Mouse (Mus musculus) C2C12 (cell line): ENCODE measurements around the gene Il1r2. TPM values are rescaled to one million over a fixed set of nuclear protein-coding genes. Genes with fewer than 3 reads are reported as not detected.

ENCODE experiments used
- H3K27me3 ChIP-seq: one replicate; pipeline ENCODE4 v1.6.1; 2011; ENCODE audit not compliant: control insufficient read depth, insufficient read depth, insufficient read length
- H3K36me3 ChIP-seq: one replicate; pipeline ENCODE4 v1.6.1; 2011; ENCODE audit not compliant: control insufficient read depth, insufficient read depth
- H3K4me3 ChIP-seq: one replicate; pipeline ENCODE4 v1.5.1; 2011; ENCODE audit warnings: mild to moderate bottlenecking, control low read depth; ENCODE audit not compliant: poor library complexity, insufficient read depth, severe bottlenecking
- H3K79me2 ChIP-seq: one replicate; pipeline ENCODE4 v1.6.1; 2011; ENCODE audit not compliant: control insufficient read depth, insufficient read depth
- H3K79me3 ChIP-seq: one replicate; pipeline ENCODE4 v1.6.1; 2011; ENCODE audit warnings: low read depth, control low read depth
- H3ac ChIP-seq: one replicate; pipeline ENCODE3; 2011; ENCODE audit warnings: low read depth; ENCODE audit not compliant: control insufficient read depth, insufficient read length
- CEBPB ChIP-seq: IDR thresholded peaks from one replicate; pipeline ENCODE4 v1.6.1; 2011; ENCODE audit warnings: low read depth, mild to moderate bottlenecking, control low read depth, moderate library complexity
- CTCF ChIP-seq: IDR thresholded peaks from one replicate; pipeline ENCODE4 v1.5.1; 2011; ENCODE audit not compliant: control insufficient read depth, insufficient read depth, insufficient read length
- FOSL1 ChIP-seq: IDR thresholded peaks from one replicate; pipeline ENCODE4 v1.8.0; 2011; ENCODE audit warnings: mild to moderate bottlenecking, low read length; ENCODE audit not compliant: poor library complexity, insufficient read depth, severe bottlenecking
- MAX ChIP-seq: IDR thresholded peaks from one replicate; pipeline ENCODE4 v1.6.1; 2011; ENCODE audit warnings: mild to moderate bottlenecking, control low read depth
- MYOD1 ChIP-seq: IDR thresholded peaks from one replicate; pipeline ENCODE4 v1.6.1; 2011; ENCODE audit warnings: low read depth; ENCODE audit not compliant: control insufficient read depth, insufficient read length
- MYOG ChIP-seq: IDR thresholded peaks from one replicate; pipeline ENCODE4 v1.6.1; 2011; ENCODE audit not compliant: control insufficient read depth, insufficient read length; ENCODE audit errors: extremely low read depth
- USF1 ChIP-seq: IDR thresholded peaks from one replicate; pipeline ENCODE4 v1.6.1; 2011; ENCODE audit warnings: low read depth, mild to moderate bottlenecking, control low read depth, moderate library complexity
- polyA plus RNA-seq: library from polyadenylated mRNA; unstranded; fragments of >200 nt; fragmentation: generic; extraction: Trizol; gene quantifications from one replicate; pipeline ENCODE4 v1.2.1, GENCODE M21; 2012; ENCODE audit warnings: missing spikeins

Il1r2 gene
- polyA plus RNA-seq, 1 experiment = 0.05 TPM

- no peaks in the 10 kb centered on the region for H3K27me3 ChIP-seq
- no peaks in the 10 kb centered on the region for H3K36me3 ChIP-seq
- no peak overlapping the region for H3ac ChIP-seq
- no peaks in the 10 kb centered on the region for H3K79me3 ChIP-seq
- TF ChIP-seq USF1 (peak; percentile 98), MYOD1 (no peak)
- no peak overlapping the region for H3K4me3 ChIP-seq
- H3K79me2 ChIP-seq = no peaks in the 10 kb centered on the region
Observed at GRCm38 (mm10) chr1:40085403-40086182, 11.7 kb downstream of the Il1r2 start.

- Histone ChIP-seq H3K79me3 (no peaks in the 10 kb centered on the region), H3K36me3 (no peaks in the 10 kb centered on the region), H3K79me2 (no peaks in the 10 kb centered on the region), H3K27me3 (no peaks in the 10 kb centered on the region), H3K4me3 (no peak overlapping the region), H3ac (no peak overlapping the region)
- TF ChIP-seq CTCF = no peak
- TF ChIP-seq FOSL1 = no peak
- no peak for TF ChIP-seq MYOD1
- no peak for TF ChIP-seq CEBPB
- TF ChIP-seq USF1 = no peak
- TF ChIP-seq MAX = no peak
- no peak for TF ChIP-seq MYOG
Observed at GRCm38 (mm10) chr1:40091160-40091559, 17.3 kb downstream of the Il1r2 start.

- H3K27me3 ChIP-seq = no peaks in the 10 kb centered on the region
- TF ChIP-seq USF1 = no peak
- TF ChIP-seq FOSL1 = no peak
- TF ChIP-seq MAX = no peak
- no peak for TF ChIP-seq MYOD1
- no peak for TF ChIP-seq CEBPB
- TF ChIP-seq CTCF = no peak
- no peak for TF ChIP-seq MYOG
- H3K79me3 ChIP-seq = no peaks in the 10 kb centered on the region
- H3K4me3 ChIP-seq = no peak overlapping the region
- H3K79me2 ChIP-seq = no peaks in the 10 kb centered on the region
- no peak overlapping the region for H3ac ChIP-seq
- H3K36me3 ChIP-seq = no peaks in the 10 kb centered on the region
Observed at GRCm38 (mm10) chr1:40092541-40092940, 18.7 kb downstream of the Il1r2 start.

- H3ac ChIP-seq = no peak overlapping the region
- H3K79me3 ChIP-seq = no peaks in the 10 kb centered on the region
- no peaks in the 10 kb centered on the region for H3K36me3 ChIP-seq
- H3K79me2 ChIP-seq = no peaks in the 10 kb centered on the region
- no peaks in the 10 kb centered on the region for H3K27me3 ChIP-seq
- TF ChIP-seq CEBPB = no peak
- TF ChIP-seq MYOD1 = no peak
- no peak for TF ChIP-seq FOSL1
- no peak for TF ChIP-seq MYOG
- TF ChIP-seq USF1 = no peak
- no peak for TF ChIP-seq MAX
- H3K4me3 ChIP-seq = no peak overlapping the region
Observed at GRCm38 (mm10) chr1:40094601-40095304, 20.9 kb downstream of the Il1r2 start.

GRCm38 (mm10) chr1:40095585-40095984 lies 21.7 kb downstream of the Il1r2 start:
- Histone ChIP-seq H3K79me2 (no peaks in the 10 kb centered on the region), H3K27me3 (no peaks in the 10 kb centered on the region), H3K4me3 (no peak overlapping the region), H3K79me3 (no peaks in the 10 kb centered on the region), H3K36me3 (no peaks in the 10 kb centered on the region), H3ac (no peak overlapping the region)
- TF ChIP-seq FOSL1 = no peak
- TF ChIP-seq CTCF = no peak
- TF ChIP-seq MYOD1 = no peak
- TF ChIP-seq MAX = no peak
- TF ChIP-seq USF1 = no peak
- no peak for TF ChIP-seq MYOG
- TF ChIP-seq CEBPB = no peak
